Mouse (Mus musculus): ENCODE measurements around the gene Ltb4r1. TPM values are rescaled to one million over a fixed set of nuclear protein-coding genes. Genes with fewer than 3 reads are reported as not detected.

Gene Ltb4r1
- total and polyA plus RNA-seq, 3 experiments = 0.35 to 1.5 TPM; not detected in 1

DNA sequence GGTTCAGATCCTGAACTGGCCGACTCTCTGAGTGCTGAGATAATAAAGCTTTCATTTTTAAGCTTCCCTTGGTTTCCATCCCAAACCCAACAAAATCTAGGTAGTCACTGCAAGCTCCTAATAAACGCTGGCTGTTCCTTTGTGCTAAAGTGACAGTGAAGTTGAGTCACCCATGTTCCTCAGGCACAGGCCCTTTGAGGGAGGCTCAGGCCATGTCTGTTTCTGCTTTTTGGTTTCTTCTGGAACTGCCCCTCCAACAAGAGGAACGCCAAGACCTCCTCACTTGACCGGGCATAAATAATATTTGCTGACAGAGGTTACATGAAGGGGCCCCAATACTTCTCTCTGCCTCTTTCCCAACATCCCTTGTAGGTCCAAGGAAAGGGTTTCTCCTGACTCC is 30.0 kb upstream of the Ltb4r1 start:
- no peak overlapping the region for H3K9ac ChIP-seq (ENCODE audit: control insufficient read depth, low read depth, low read length, poor library complexity, severe bottlenecking)
- no peak overlapping the region for H3K4me3 ChIP-seq (ENCODE audit: control insufficient read depth in 1 of 2, insufficient read depth in 1 of 2, low read depth in 2 of 2, low read length in 2 of 2)
- DNase-seq (ENCODE audit: low read depth, low spot score) = no peak
- TF ChIP-seq CHD1 (IDR thresholded peaks at IDR 0.05; ENCODE audit: low read depth, low read length) (no peak), MAFK (IDR thresholded peaks at IDR 0.05; ENCODE audit: borderline replicate concordance, low read depth, low read length) (no peak), ZKSCAN1 (IDR thresholded peaks at IDR 0.05; ENCODE audit: low read depth, low read length) (no peak), E2F4 (IDR thresholded peaks at IDR 0.05; ENCODE audit: borderline replicate concordance, low read depth, low read length) (no peak), MAX (IDR thresholded peaks at IDR 0.05; ENCODE audit: low read length) (no peak), POLR2AphosphoS2 (IDR thresholded peaks at IDR 0.05; ENCODE audit: low read length) (no peak), ZMIZ1 (IDR thresholded peaks at IDR 0.05; ENCODE audit: low read depth, low read length) (no peak), TBP (IDR thresholded peaks at IDR 0.05; ENCODE audit: low read depth, low read length) (no peak), RAD21 (IDR thresholded peaks at IDR 0.05; ENCODE audit: low read depth, low read length) (no peak), POLR2A (IDR thresholded peaks at IDR 0.05; ENCODE audit: control insufficient read depth in 1 of 2, insufficient read depth in 1 of 2, low read depth in 1 of 2, low read length in 2 of 2, poor library complexity in 1 of 2) (no peak)
- no peaks in the 10 kb centered on the region for H3K27me3 ChIP-seq (ENCODE audit: control insufficient read depth in 1 of 2, insufficient read depth in 2 of 2, low read length in 2 of 2)
- no peaks in the 10 kb centered on the region for H3K9me3 ChIP-seq (replicated peaks; ENCODE audit: insufficient read depth, low read length)
- peaks cover 0 to 26% of the 10 kb centered on the region in 2 experiments; a peak in 2 of 4 replicates for H3K36me3 ChIP-seq (ENCODE audit: control insufficient read depth in 1 of 2, insufficient read depth in 2 of 2, low read length in 2 of 2)
- no peaks in the 10 kb centered on the region for H3K79me2 ChIP-seq (ENCODE audit: control insufficient read depth, insufficient read depth, low read length, poor library complexity)
- H3K27ac ChIP-seq (ENCODE audit: control insufficient read depth, low read depth, low read length) = no peak overlapping the region
- peaks cover 21 to 36% of the 10 kb centered on the region in 2 experiments for H3K4me1 ChIP-seq (ENCODE audit: control insufficient read depth in 1 of 2, insufficient read depth in 2 of 2, low read length in 2 of 2)

GRCm38 (mm10) chr14:55737086-55737687 is 28.6 kb upstream of the Ltb4r1 start:
- Histone ChIP-seq H3K27me3 (ENCODE audit: control insufficient read depth in 1 of 2, insufficient read depth in 2 of 2, low read length in 2 of 2) (no peaks in the 10 kb centered on the region), H3K36me3 (ENCODE audit: control insufficient read depth in 1 of 2, insufficient read depth in 2 of 2, low read length in 2 of 2) (peaks cover 0 to 20% of the 10 kb centered on the region in 2 experiments; a peak in 2 of 4 replicates), H3K4me3 (ENCODE audit: control insufficient read depth in 1 of 2, insufficient read depth in 1 of 2, low read depth in 2 of 2, low read length in 2 of 2) (peak overlapping the region; percentile 24 to 30; a peak in 3 of 4 replicates), H3K27ac (ENCODE audit: control insufficient read depth, low read depth, low read length) (peak overlapping the region; percentile 90), H3K4me1 (ENCODE audit: control insufficient read depth in 1 of 2, insufficient read depth in 2 of 2, low read length in 2 of 2) (peaks cover 18 to 29% of the 10 kb centered on the region in 2 experiments), H3K9ac (ENCODE audit: control insufficient read depth, low read depth, low read length, poor library complexity, severe bottlenecking) (peak overlapping the region; percentile 45; the same call in 1 of the 2 replicates), H3K9me3 (replicated peaks; ENCODE audit: insufficient read depth, low read length) (no peaks in the 10 kb centered on the region), H3K79me2 (ENCODE audit: control insufficient read depth, insufficient read depth, low read length, poor library complexity) (no peaks in the 10 kb centered on the region)
- peak; percentile 80 for DNase-seq (ENCODE audit: low read depth, low spot score)
- peak; percentile 66 for TF ChIP-seq MYC (IDR thresholded peaks at IDR 0.05; ENCODE audit: low read depth, low read length)
- TF ChIP-seq TBP (IDR thresholded peaks at IDR 0.05; ENCODE audit: low read depth, low read length) = peak; percentile 68
- TF ChIP-seq MAZ (IDR thresholded peaks at IDR 0.05; ENCODE audit: low read depth, low read length) = no peak
- TF ChIP-seq RCOR1 (IDR thresholded peaks at IDR 0.05; ENCODE audit: low read depth, low read length) = peak; percentile 96
- TF ChIP-seq JUND (IDR thresholded peaks at IDR 0.05; ENCODE audit: low read depth, low read length) = no peak
- TF ChIP-seq TAL1 (IDR thresholded peaks at IDR 0.05; ENCODE audit: low read length) = peak; percentile 70
- TF ChIP-seq BHLHE40 (IDR thresholded peaks at IDR 0.05; ENCODE audit: borderline replicate concordance, low read depth, low read length) = peak; percentile 52; the same call in 1 of the 2 replicates
- peak; percentile 22; the same call in 1 of the 2 replicates for TF ChIP-seq SMC3 (IDR thresholded peaks at IDR 0.05; ENCODE audit: low read depth, low read length)
- peak; percentile 93 for TF ChIP-seq GATA1 (IDR thresholded peaks at IDR 0.05; ENCODE audit: low read depth, low read length)
- TF ChIP-seq POLR2A (IDR thresholded peaks at IDR 0.05; ENCODE audit: control insufficient read depth in 1 of 2, insufficient read depth in 1 of 2, low read depth in 1 of 2, low read length in 2 of 2, poor library complexity in 1 of 2) = no peak
- TF ChIP-seq NELFE (IDR thresholded peaks at IDR 0.05; ENCODE audit: low read depth, low read length) = 0 out of 2 replicates have a peak, but pooled peaks have one; percentile 27
- no peak for TF ChIP-seq ELF1 (IDR thresholded peaks at IDR 0.05; ENCODE audit: low read depth, low read length)
- TF ChIP-seq POLR2AphosphoS2 (IDR thresholded peaks at IDR 0.05; ENCODE audit: low read length) = no peak; the same call in 1 of the 2 replicates
- TF ChIP-seq KAT2A (conservative IDR thresholded peaks at IDR 0.05; ENCODE audit: low read depth, low read length) = peak; percentile 50
- TF ChIP-seq HCFC1 (IDR thresholded peaks at IDR 0.05; ENCODE audit: low read depth, low read length) = peak; percentile 56; the same call in 1 of the 2 replicates
- TF ChIP-seq CHD2 (IDR thresholded peaks at IDR 0.05; ENCODE audit: low read length) = no peak
- no peak for TF ChIP-seq ZKSCAN1 (IDR thresholded peaks at IDR 0.05; ENCODE audit: low read depth, low read length)
- TF ChIP-seq MYB (IDR thresholded peaks at IDR 0.05; ENCODE audit: low read depth, low read length) = peak; percentile 91
- no peak for TF ChIP-seq USF2 (IDR thresholded peaks at IDR 0.05; ENCODE audit: borderline replicate concordance in 1 of 2, insufficient read depth in 1 of 2, low read depth in 1 of 2, low read length in 2 of 2)
- peak; percentile 90 for TF ChIP-seq SIN3A (IDR thresholded peaks at IDR 0.05; ENCODE audit: low read length)
- TF ChIP-seq ZMIZ1 (IDR thresholded peaks at IDR 0.05; ENCODE audit: low read depth, low read length) = peak; percentile 63; the same call in 1 of the 2 replicates
- TF ChIP-seq ETS1 (IDR thresholded peaks at IDR 0.05; ENCODE audit: low read depth, low read length) = peak; percentile 89
- peak; percentile 92 to 94 for TF ChIP-seq EP300 (IDR thresholded peaks at IDR 0.05; ENCODE audit: low read depth in 1 of 2, low read length in 2 of 2)
- TF ChIP-seq ZNF384 (IDR thresholded peaks at IDR 0.05; ENCODE audit: low read depth, low read length) = no peak
- TF ChIP-seq USF1 (IDR thresholded peaks at IDR 0.05; ENCODE audit: low read depth, low read length) = no peak
- TF ChIP-seq ZC3H11A (IDR thresholded peaks at IDR 0.05; ENCODE audit: low read depth, low read length) = no peak

All from MEL (cell line).